Mouse (Mus musculus) bone marrow, adult 2 months (tissue): ENCODE results near the gene Clec2h.

Experiments
- CTCF ChIP-seq: fragments of 200-500 bp; IDR thresholded peaks from 2 replicates; pipeline ENCODE4 v1.5.1; 2011; ENCODE audit warnings: low read length, control low read depth; ENCODE audit not compliant: control insufficient read depth, insufficient read depth
- POLR2A ChIP-seq: fragments of 200-500 bp; IDR thresholded peaks from 2 replicates; pipeline ENCODE4 v1.6.1; 2011; ENCODE audit warnings: low read depth, mild to moderate bottlenecking, control low read depth, low read length, borderline replicate concordance; ENCODE audit not compliant: control insufficient read depth

- TF ChIP-seq POLR2A (no peak), CTCF (no peak)
These were observed 60.8 kb downstream of the Clec2h start, which contains the start of gene Klrb1 for GRCm38 (mm10) chr6:128722959-128723358.
